In the genomic region with DNA sequence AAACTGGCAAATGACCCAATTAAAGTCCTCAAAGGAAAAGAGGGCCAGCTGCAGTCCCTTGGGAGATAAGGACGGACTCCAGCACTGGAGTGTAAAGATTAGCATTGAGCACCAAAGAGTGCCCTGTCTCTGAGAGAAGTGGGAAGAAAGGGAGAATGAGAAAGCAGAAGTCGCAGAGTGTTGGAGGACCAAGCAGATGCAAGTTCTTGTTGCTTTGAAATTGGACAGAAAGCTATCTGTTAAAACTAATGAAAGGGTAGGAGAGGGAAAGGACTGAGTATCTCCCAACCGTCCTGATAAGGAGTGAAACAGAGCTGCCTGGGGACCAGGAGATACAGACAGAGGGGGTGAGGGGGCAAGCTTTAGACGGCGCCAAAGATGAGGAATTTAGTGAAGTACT, we compare ENCODE assay signal across 30 mouse cellular contexts. TPM values are rescaled to one million over a fixed set of nuclear protein-coding genes. Genes with fewer than 3 reads are reported as not detected.
A peak's percentile ranks its signal among the peaks of the same experiment; 100 is the strongest.
DNase-seq lines count a peak whose midpoint lies in the region; ATAC-seq lines count a peak whose summit lies in the region.
"Had no signal": no experiment of that assay in that cellular context is flagged by ENCODE, and none has a peak within 500 bp of the region (broad histone marks: within the 10 kb centered on the region; RNA-seq: fewer than 3 reads in every experiment).

No protein-coding gene starts in this region.

- H3K27me3 ChIP-seq in liver, embryonic 11.5 days (replicated peaks; ENCODE audit: control insufficient read depth, insufficient read depth, low read length) = no peaks in the 10 kb centered on the region; the same call in none of the 2 replicates
- H3K27me3 ChIP-seq in liver, embryonic 16.5 days (ENCODE audit: control insufficient read depth, insufficient read depth, low read depth, low read length) = no peaks in the 10 kb centered on the region
- no peaks in the 10 kb centered on the region for H3K27me3 ChIP-seq in intestine, embryonic 15.5 days (replicated peaks)
- H3K27me3 ChIP-seq in hindbrain, embryonic 11.5 days (ENCODE audit: control insufficient read depth, insufficient read depth, low read length) = no peaks in the 10 kb centered on the region
- H3K27me3 ChIP-seq: embryonic facial prominence, embryonic 15.5 days; forebrain, embryonic 15.5 days; Patski had no signal

- peak overlapping the region; percentile 13; the same call in 1 of the 2 replicates for H3K27ac ChIP-seq in liver, embryonic 11.5 days (ENCODE audit: low read depth, low read length)
- no peak overlapping the region for H3K27ac ChIP-seq in liver, embryonic 16.5 days (ENCODE audit: low read length)
- H3K27ac ChIP-seq in intestine, embryonic 15.5 days = no peak overlapping the region
- H3K27ac ChIP-seq in hindbrain, embryonic 11.5 days (ENCODE audit: low read depth, low read length) = no peak overlapping the region
- H3K27ac ChIP-seq: embryonic facial prominence, embryonic 15.5 days; forebrain, embryonic 10.5 days; forebrain, embryonic 15.5 days; hindbrain, embryonic 15.5 days; kidney, postnatal 0 days; midbrain, embryonic 12.5 days; neural tube, embryonic 13.5 days had no signal

- 43% methylated on average over 5 of the region's 5 CpGs for WGBS in liver, embryonic 11.5 days
- 34% methylated on average over 5 of the region's 5 CpGs for WGBS in liver, embryonic 16.5 days (ENCODE audit: insufficient replicate concordance)
- WGBS in intestine, embryonic 15.5 days = 73% methylated on average over 5 of the region's 5 CpGs
- WGBS in hindbrain, embryonic 11.5 days = 88% methylated on average over 5 of the region's 5 CpGs

- H3K9me3 ChIP-seq in liver, embryonic 11.5 days (ENCODE audit: control insufficient read depth, low read length) = no peaks in the 10 kb centered on the region
- no peaks in the 10 kb centered on the region for H3K9me3 ChIP-seq in liver, embryonic 16.5 days (replicated peaks; ENCODE audit: control insufficient read depth, low read length)
- no peaks in the 10 kb centered on the region for H3K9me3 ChIP-seq in intestine, embryonic 15.5 days
- no peaks in the 10 kb centered on the region for H3K9me3 ChIP-seq in hindbrain, embryonic 11.5 days (ENCODE audit: control insufficient read depth, low read length)
- H3K9me3 ChIP-seq: embryonic facial prominence, embryonic 15.5 days; forebrain, embryonic 10.5 days; forebrain, embryonic 15.5 days; hindbrain, embryonic 15.5 days; midbrain, embryonic 12.5 days; neural tube, embryonic 13.5 days had no signal

- no peak overlapping the region for H3K4me3 ChIP-seq in liver, embryonic 11.5 days (ENCODE audit: low read depth, low read length)
- no peak overlapping the region for H3K4me3 ChIP-seq in liver, embryonic 16.5 days (ENCODE audit: low read depth, low read length)
- H3K4me3 ChIP-seq in intestine, embryonic 15.5 days (replicated peaks) = no peak overlapping the region
- H3K4me3 ChIP-seq in hindbrain, embryonic 11.5 days (ENCODE audit: low read depth, low read length) = no peak overlapping the region
- H3K4me3 ChIP-seq: embryonic facial prominence, embryonic 15.5 days; forebrain, embryonic 10.5 days; forebrain, embryonic 15.5 days; hindbrain, embryonic 15.5 days; midbrain, embryonic 12.5 days; neural tube, embryonic 13.5 days had no signal

- ATAC-seq in common myeloid progenitor, adult 5-6 weeks (replicated peaks; ENCODE audit: low read depth, poor library complexity, severe bottlenecking) = peak; percentile 50
- ATAC-seq in liver, embryonic 11.5 days (replicated peaks; ENCODE audit: low FRiP score) = peak; percentile 88
- ATAC-seq in liver, embryonic 16.5 days (ENCODE audit: low read depth) = peak; percentile 76
- no peak for ATAC-seq in intestine, embryonic 15.5 days
- no peak for ATAC-seq in hindbrain, embryonic 11.5 days (ENCODE audit: low FRiP score)
- ATAC-seq: forebrain, embryonic 15.5 days; inflammation-experienced regulatory T-cells, adult 6 months; Patski had no signal

- H3K4me1 ChIP-seq in liver, embryonic 11.5 days (replicated peaks; ENCODE audit: control insufficient read depth, insufficient read depth, low read length) = peaks cover 3% of the 10 kb centered on the region; the same call in 1 of the 2 replicates
- H3K4me1 ChIP-seq in liver, embryonic 16.5 days (ENCODE audit: control insufficient read depth, low read depth, low read length) = no peaks in the 10 kb centered on the region
- H3K4me1 ChIP-seq in intestine, embryonic 15.5 days (replicated peaks) = no peaks in the 10 kb centered on the region
- H3K4me1 ChIP-seq in hindbrain, embryonic 11.5 days (replicated peaks; ENCODE audit: control insufficient read depth, insufficient read depth, low read length) = no peaks in the 10 kb centered on the region
- H3K4me1 ChIP-seq: embryonic facial prominence, embryonic 15.5 days; forebrain, embryonic 10.5 days; forebrain, embryonic 15.5 days; hindbrain, embryonic 15.5 days; midbrain, embryonic 12.5 days; neural tube, embryonic 13.5 days had no signal

- H3K36me3 ChIP-seq in liver, embryonic 11.5 days (ENCODE audit: control insufficient read depth, insufficient read depth, low read length) = no peaks in the 10 kb centered on the region
- H3K36me3 ChIP-seq in liver, embryonic 16.5 days (ENCODE audit: control insufficient read depth, insufficient read depth) = no peaks in the 10 kb centered on the region
- H3K36me3 ChIP-seq in intestine, embryonic 15.5 days = no peaks in the 10 kb centered on the region
- no peaks in the 10 kb centered on the region for H3K36me3 ChIP-seq in hindbrain, embryonic 11.5 days (ENCODE audit: control insufficient read depth, insufficient read depth, low read length)
- H3K36me3 ChIP-seq: embryonic facial prominence, embryonic 15.5 days; forebrain, embryonic 15.5 days; hindbrain, embryonic 15.5 days; midbrain, embryonic 12.5 days; neural tube, embryonic 13.5 days had no signal

- H3K9ac ChIP-seq in liver, embryonic 11.5 days (ENCODE audit: low read depth, low read length) = no peak overlapping the region
- H3K9ac ChIP-seq in liver, embryonic 16.5 days (ENCODE audit: low read depth, low read length) = no peak overlapping the region
- H3K9ac ChIP-seq in intestine, embryonic 15.5 days = no peak overlapping the region
- H3K9ac ChIP-seq in hindbrain, embryonic 11.5 days (ENCODE audit: low read depth, low read length) = no peak overlapping the region
- H3K9ac ChIP-seq: embryonic facial prominence, embryonic 15.5 days; forebrain, embryonic 15.5 days; hindbrain, embryonic 15.5 days; lung, embryonic 14.5 days; midbrain, embryonic 12.5 days; neural tube, embryonic 13.5 days had no signal

- peak overlapping the region; percentile 27; the same call in 1 of the 2 replicates for H3K4me2 ChIP-seq in liver, embryonic 11.5 days
- peak overlapping the region; percentile 27 for H3K4me2 ChIP-seq in liver, embryonic 16.5 days (ENCODE audit: low read depth, low read length)
- H3K4me2 ChIP-seq in intestine, embryonic 15.5 days (replicated peaks) = no peak overlapping the region
- no peak overlapping the region for H3K4me2 ChIP-seq in hindbrain, embryonic 11.5 days (replicated peaks; ENCODE audit: low read depth, low read length)
- H3K4me2 ChIP-seq: embryonic facial prominence, embryonic 15.5 days; forebrain, embryonic 15.5 days; heart, embryonic 11.5 days; hindbrain, embryonic 15.5 days; lung, embryonic 14.5 days; midbrain, embryonic 12.5 days; neural tube, embryonic 13.5 days had no signal

- DNase-seq in liver, embryonic 11.5 days (ENCODE audit: low spot score) = no peak
- DNase-seq in heart, adult 18-20 months = no peak
- DNase-seq in hindbrain, embryonic 11.5 days (ENCODE audit: low spot score) = no peak
- no peak for DNase-seq in thymus, postnatal 25 days
- DNase-seq: adrenal gland, postnatal 10 days; B cell, adult 2 months; cerebellum, adult 11 months; cerebellum, adult 9-11 months; gastrocnemius, postnatal 25 days; heart, adult 11 months; heart, postnatal 4 days; kidney, adult 2 months; kidney, postnatal 4 days; left cerebral cortex, postnatal 4 days; lung, embryonic 14.5 days; right cerebral cortex, postnatal 14 days had no signal

RNA-seq across cellular contexts. Expression of gene Rbm41, which starts 16.3 kb away (rescaled TPM):
- total RNA-seq in common myeloid progenitor, adult 5-6 weeks (2017) = 15.2 and 17.8 TPM in 2 replicates
- 3.9 and 4.8 TPM in 2 replicates for polyA plus RNA-seq in liver, embryonic 11.5 days (2014; fragmentation: Nextera tagmentation; extraction: Ambion mirVana)
- 1.0 and 1.3 TPM in 2 replicates for polyA plus RNA-seq in liver, embryonic 16.5 days (2015; fragmentation: Nextera tagmentation; extraction: Ambion mirVana)
- polyA plus RNA-seq in intestine, embryonic 15.5 days (2015; fragmentation: Nextera tagmentation; extraction: Ambion mirVana) = 3.2 and 3.5 TPM in 2 replicates
- total RNA-seq in heart, adult 18-20 months (2021) = 1 to 10 TPM; 5.6 to 6.7 TPM
- polyA plus RNA-seq in hindbrain, embryonic 11.5 days (2014; fragmentation: Nextera tagmentation; extraction: Ambion mirVana) = 10.0 and 12.1 TPM in 2 replicates
- polyA plus RNA-seq: small intestine, adult 2 months had no signal

Comparison
In these comparisons a context has a peak if more than half of its experiments do, and no peak if none do; other contexts are left out.
1. ATAC-seq: peak in common myeloid progenitor, adult 5-6 weeks (single experiment), liver, embryonic 11.5 days (single experiment) and liver, embryonic 16.5 days (single experiment); none in intestine, embryonic 15.5 days (single experiment) and hindbrain, embryonic 11.5 days (single experiment).
2. H3K4me2 ChIP-seq: peak in liver, embryonic 11.5 days (single experiment) and liver, embryonic 16.5 days (single experiment); none in intestine, embryonic 15.5 days (single experiment) and hindbrain, embryonic 11.5 days (single experiment).